Mouse (Mus musculus) heart, embryonic 12.5 days (tissue): Measurements from ENCODE around the gene Dusp10. TPM values are rescaled to one million over a fixed set of nuclear protein-coding genes. Genes with fewer than 3 reads are reported as not detected.

Experiments used
- ATAC-seq: fragments of 200-750 bp; cut with Nextera tagmentation; 2 replicates; pipeline ENCODE4 v1.8.0; 2017; ENCODE audit warnings: moderate TSS enrichment, moderate library complexity; ENCODE audit not compliant: insufficient number of reproducible peaks, low FRiP score
- H3K27ac ChIP-seq: fragments of 300-500 bp; sonication (generic); 2 replicates; pipeline ENCODE4 v1.5.1; 2016; ENCODE audit warnings: mild to moderate bottlenecking, moderate library complexity; ENCODE audit not compliant: poor library complexity, severe bottlenecking
- H3K27me3 ChIP-seq: fragments of 300-500 bp; sonication (generic); replicated peaks from 2 replicates; pipeline ENCODE4 v1.6.1; 2016; ENCODE audit warnings: mild to moderate bottlenecking, moderate library complexity
- H3K36me3 ChIP-seq: fragments of 300-500 bp; sonication (generic); 2 replicates; pipeline ENCODE4 v1.6.1; 2016; ENCODE audit warnings: mild to moderate bottlenecking, moderate library complexity
- H3K4me1 ChIP-seq: fragments of 300-500 bp; sonication (generic); replicated peaks from 2 replicates; pipeline ENCODE4 v1.6.1; 2016; ENCODE audit warnings: mild to moderate bottlenecking
- H3K4me2 ChIP-seq: fragments of 300-500 bp; sonication (generic); 2 replicates; pipeline ENCODE4 v1.6.1; 2016; ENCODE audit warnings: mild to moderate bottlenecking, moderate library complexity
- H3K4me3 ChIP-seq: fragments of 300-500 bp; sonication (generic); 2 replicates; pipeline ENCODE4 v1.5.1; 2016; ENCODE audit warnings: mild to moderate bottlenecking
- H3K9ac ChIP-seq: fragments of 300-500 bp; sonication (generic); 2 replicates; pipeline ENCODE4 v1.6.1; 2016; ENCODE audit warnings: mild to moderate bottlenecking, moderate library complexity
- H3K9me3 ChIP-seq: fragments of 300-500 bp; sonication (generic); replicated peaks from 2 replicates; pipeline ENCODE4 v1.6.1; 2016; ENCODE audit warnings: mild to moderate bottlenecking, moderate library complexity
- WGBS: fragments of 180-500 bp; shearing (Covaris S2); methylation state at CpG from one replicate; pipeline ENCODE4 v1.1.7; 2016; 5-methylcytosine and 5-hydroxymethylcytosine counted together
- polyA plus RNA-seq: library from polyadenylated mRNA; unstranded; fragments of >200 nt; fragmentation: Nextera tagmentation; extraction: Ambion mirVana; gene quantifications from 2 replicates; pipeline ENCODE4 v1.2.1, GENCODE M21; 2016

Dusp10 gene
- 13.0 and 14.9 TPM in 2 replicates for polyA plus RNA-seq

DNA sequence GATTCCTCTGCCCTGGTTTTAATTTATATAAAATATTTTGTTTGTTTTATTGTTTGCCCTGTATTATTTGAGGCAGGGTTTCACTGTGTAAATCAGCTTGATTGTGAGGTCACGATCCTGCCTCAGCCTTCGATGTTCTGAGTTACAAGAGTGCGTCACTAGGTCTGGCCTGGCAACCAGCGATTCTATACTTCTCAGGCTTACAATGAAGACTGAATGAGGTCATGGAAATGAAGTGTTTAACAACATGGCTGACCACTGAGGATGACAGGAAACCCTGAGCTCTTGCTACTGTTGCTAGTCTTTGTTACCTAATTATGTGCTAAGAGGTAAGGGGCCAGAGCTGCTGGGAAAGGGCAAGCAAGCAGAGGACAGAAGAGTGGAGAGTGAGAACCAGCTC is at the start of gene Dusp10:
Dusp10 (plus strand) TSS at position 197 of the 400 bp plus-strand sequence.
- Histone ChIP-seq H3K9ac (no peak within 1 kb of the TSS), H3K9me3 (no peaks in the 10 kb centered on the region), H3K4me2 (no peak within 1 kb of the TSS), H3K4me3 (no peak within 1 kb of the TSS), H3K4me1 (no peaks in the 10 kb centered on the region), H3K27ac (no peak within 1 kb of the TSS), H3K27me3 (no peaks in the 10 kb centered on the region), H3K36me3 (no peaks in the 10 kb centered on the region)
- WGBS, result 92% methylated on average over 4 of the region's 4 CpGs
- ATAC-seq, result no peak

DNA sequence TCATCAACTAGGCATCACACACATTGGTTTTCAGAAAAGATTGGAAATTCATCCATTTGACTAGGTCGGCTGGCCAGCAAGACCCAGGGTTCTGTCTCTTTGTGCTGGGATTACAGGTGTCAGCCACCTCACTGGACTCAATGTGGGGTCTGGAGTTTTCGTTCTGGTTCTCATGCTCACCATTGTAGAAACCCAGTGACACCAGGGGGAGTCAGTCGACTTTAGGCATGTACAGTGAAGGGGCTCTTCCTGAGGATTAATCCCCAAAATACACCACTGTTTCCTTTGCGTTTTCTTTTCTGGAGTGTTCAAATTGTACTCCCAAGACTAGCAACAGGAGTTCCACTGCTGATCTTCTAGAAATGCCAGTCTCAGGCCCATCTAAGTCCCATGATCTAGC is 47.8 kb upstream of the Dusp10 start:
- no peaks in the 10 kb centered on the region for H3K9me3 ChIP-seq
- H3K4me3 ChIP-seq, result no peak overlapping the region
- WGBS, result 71% methylated on average over 4 of the region's 4 CpGs

DNA sequence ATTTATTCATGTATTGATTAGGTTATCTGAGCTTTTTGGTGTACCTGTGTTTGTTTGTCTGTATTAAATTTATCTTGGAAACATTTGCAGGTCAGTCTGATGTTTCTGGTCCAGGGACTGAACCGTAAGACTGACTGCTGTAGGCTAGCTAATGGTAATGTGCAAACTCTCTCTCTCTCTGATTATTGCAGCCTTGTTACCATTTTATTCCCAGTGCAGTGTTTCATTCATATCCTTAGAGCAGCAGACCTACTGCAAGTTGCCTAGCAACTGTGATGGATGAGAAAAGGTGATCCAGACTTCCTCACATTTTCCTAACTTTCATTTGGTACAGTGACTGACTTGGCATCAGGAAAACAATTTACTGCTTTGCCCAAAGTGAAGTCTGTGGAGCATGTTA is 43.8 kb upstream of the Dusp10 start:
- 82% methylated on average over 1 of the region's 1 CpGs for WGBS
- no peak for ATAC-seq
- no peak overlapping the region for H3K27ac ChIP-seq

More for the DNA sequence above, 47.8 kb upstream of the Dusp10 start:
- no peaks in the 10 kb centered on the region for H3K36me3 ChIP-seq
- ATAC-seq, result no peak
- no peaks in the 10 kb centered on the region for H3K27me3 ChIP-seq
- H3K9ac ChIP-seq, result no peak overlapping the region
- no peaks in the 10 kb centered on the region for H3K4me1 ChIP-seq
- no peak overlapping the region for H3K27ac ChIP-seq
- no peak overlapping the region for H3K4me2 ChIP-seq

DNA sequence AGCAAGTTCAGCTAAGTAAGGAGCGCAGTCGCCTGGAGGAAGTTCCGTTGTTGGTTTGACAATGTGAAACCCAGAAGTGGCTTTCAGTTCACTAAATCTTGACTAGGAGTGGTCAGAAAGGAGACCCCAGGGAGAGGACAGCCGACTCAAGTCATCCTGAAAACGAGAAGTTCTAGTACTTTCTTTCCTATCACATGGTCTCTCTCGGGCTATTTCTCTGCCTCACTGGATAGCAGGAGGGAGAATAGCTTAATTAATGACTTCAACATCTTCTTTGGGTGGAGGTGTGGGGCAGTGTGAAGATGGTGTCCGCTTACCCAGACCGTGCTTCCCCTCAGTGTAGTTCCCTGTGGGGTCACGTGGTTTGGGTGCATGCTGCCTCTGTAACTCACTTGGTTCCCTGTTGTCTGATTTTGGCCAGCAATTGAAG is 33.3 kb upstream of the Dusp10 start:
- Histone ChIP-seq H3K36me3 (no peaks in the 10 kb centered on the region), H3K4me3 (no peak overlapping the region), H3K9ac (no peak overlapping the region), H3K27ac (no peak overlapping the region), H3K27me3 (no peaks in the 10 kb centered on the region), H3K4me1 (0 out of 2 replicates have a peak, but pooled peaks cover 3% of the 10 kb centered on the region), H3K9me3 (no peaks in the 10 kb centered on the region), H3K4me2 (no peak overlapping the region)
- WGBS, result 89% methylated on average over 9 of the region's 9 CpGs
- no peak for ATAC-seq

More for the DNA sequence above, 43.8 kb upstream of the Dusp10 start:
- Histone ChIP-seq H3K36me3 (no peaks in the 10 kb centered on the region), H3K4me1 (no peaks in the 10 kb centered on the region), H3K9ac (no peak overlapping the region), H3K9me3 (no peaks in the 10 kb centered on the region), H3K27me3 (no peaks in the 10 kb centered on the region), H3K4me3 (no peak overlapping the region), H3K4me2 (no peak overlapping the region)

DNA sequence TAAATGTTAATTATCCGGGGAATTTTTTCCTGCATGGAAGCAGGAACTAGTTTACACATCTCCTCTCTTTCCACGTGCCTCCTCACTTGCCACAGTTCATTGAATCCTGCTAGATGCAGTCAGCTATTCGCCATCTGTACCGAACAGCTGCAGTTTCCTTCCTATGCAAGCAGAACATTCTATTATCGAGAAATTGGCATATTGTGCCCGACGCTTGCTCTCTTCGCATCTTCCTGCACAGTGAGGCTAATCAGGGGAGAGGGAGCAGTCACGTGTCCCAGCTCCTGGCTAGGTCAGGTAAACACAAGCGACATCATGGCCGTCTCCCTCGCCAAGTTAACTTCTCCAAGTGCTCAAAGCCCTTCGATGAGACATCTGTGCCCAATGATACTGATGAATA is 31.0 kb upstream of the Dusp10 start:
- WGBS, result 72% methylated on average over 13 of the region's 13 CpGs
- Histone ChIP-seq H3K4me3 (no peak overlapping the region), H3K9me3 (no peaks in the 10 kb centered on the region), H3K4me2 (no peak overlapping the region), H3K4me1 (0 out of 2 replicates have a peak, but pooled peaks cover 3% of the 10 kb centered on the region), H3K36me3 (no peaks in the 10 kb centered on the region), H3K27ac (no peak overlapping the region), H3K27me3 (no peaks in the 10 kb centered on the region), H3K9ac (no peak overlapping the region)
- no peak for ATAC-seq

DNA sequence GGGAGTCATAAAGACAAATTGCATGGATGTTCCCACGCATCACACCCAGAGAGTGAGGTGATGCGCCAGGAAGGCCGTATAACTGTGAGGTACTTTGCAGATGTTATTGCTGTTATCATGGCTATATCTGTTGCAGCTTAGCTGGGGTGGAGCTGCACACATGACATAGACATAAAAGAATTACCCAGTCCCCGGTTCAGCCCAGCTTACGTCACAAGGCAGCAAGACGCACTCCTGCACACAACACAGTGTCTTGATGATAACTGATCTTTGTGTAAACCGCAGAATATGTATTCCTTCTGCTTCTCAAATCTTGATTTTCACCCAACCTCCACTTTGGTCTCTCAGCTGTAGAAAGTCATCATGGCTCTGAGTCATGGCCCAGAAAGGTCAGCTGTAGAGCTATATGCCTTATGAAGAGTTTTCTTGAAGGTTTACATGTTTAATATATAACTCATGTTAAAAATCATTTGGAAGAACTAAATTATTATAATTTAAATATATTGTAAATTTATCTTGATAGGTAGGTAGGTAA is 25.3 kb upstream of the Dusp10 start:
- 0 out of 2 replicates have a peak, but pooled peaks cover 3% of the 10 kb centered on the region for H3K4me1 ChIP-seq
- ATAC-seq, result no peak
- no peak overlapping the region for H3K4me2 ChIP-seq
- 89% methylated on average over 7 of the region's 7 CpGs for WGBS
- no peaks in the 10 kb centered on the region for H3K36me3 ChIP-seq
- H3K4me3 ChIP-seq, result no peak overlapping the region
- no peaks in the 10 kb centered on the region for H3K27me3 ChIP-seq
- no peaks in the 10 kb centered on the region for H3K9me3 ChIP-seq
- no peak overlapping the region for H3K27ac ChIP-seq
- H3K9ac ChIP-seq, result no peak overlapping the region

DNA sequence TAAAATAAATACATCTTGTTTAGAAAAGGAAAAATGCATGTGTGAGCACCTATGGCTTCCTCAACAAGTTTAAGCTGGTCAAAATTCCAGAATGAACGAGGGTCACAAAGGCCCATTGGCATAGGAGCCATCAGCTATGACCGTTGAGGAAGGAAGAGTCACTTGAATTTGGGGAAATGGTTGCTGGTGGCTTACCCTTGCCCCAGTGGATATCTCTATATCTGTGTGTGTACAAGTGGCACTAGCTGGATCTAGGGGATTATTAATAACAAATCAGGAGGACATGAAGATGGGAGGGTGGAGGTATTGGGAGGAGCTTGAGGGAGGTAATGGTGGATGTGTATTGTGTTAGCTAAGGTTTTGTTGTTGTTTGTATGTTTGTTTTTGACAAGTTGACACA is 21.2 kb upstream of the Dusp10 start:
- no peak for ATAC-seq
- H3K4me2 ChIP-seq, result no peak overlapping the region

DNA sequence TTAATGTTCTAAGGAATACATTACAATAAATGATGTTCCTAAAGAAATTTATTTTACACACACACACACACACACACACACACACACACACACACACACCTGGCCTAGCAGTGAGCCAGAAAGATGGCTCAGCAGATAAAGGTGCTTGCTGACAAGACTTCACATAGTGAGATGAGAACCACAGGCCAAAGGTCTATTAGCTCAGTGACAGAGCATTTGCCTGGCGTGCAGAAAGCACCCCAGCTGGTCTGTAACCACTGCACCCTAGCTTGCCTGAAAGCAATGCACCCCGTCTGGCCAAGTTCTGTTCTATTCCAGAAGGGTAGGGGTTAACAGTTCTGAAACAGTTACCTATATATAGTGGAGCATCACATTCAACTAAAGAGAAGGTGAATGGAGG is 15.9 kb upstream of the Dusp10 start:
- Histone ChIP-seq H3K9me3 (no peaks in the 10 kb centered on the region), H3K27me3 (no peaks in the 10 kb centered on the region), H3K4me3 (no peak overlapping the region), H3K36me3 (no peaks in the 10 kb centered on the region), H3K4me2 (no peak overlapping the region), H3K9ac (no peak overlapping the region), H3K27ac (no peak overlapping the region), H3K4me1 (no peaks in the 10 kb centered on the region)
- ATAC-seq, result no peak
- WGBS, result 67% methylated on average over 2 of the region's 2 CpGs

More for the DNA sequence above, 21.2 kb upstream of the Dusp10 start:
- H3K36me3 ChIP-seq, result no peaks in the 10 kb centered on the region
- no peaks in the 10 kb centered on the region for H3K4me1 ChIP-seq
- H3K9me3 ChIP-seq, result no peaks in the 10 kb centered on the region
- 81% methylated on average over 2 of the region's 2 CpGs for WGBS
- no peak overlapping the region for H3K4me3 ChIP-seq
- H3K9ac ChIP-seq, result no peak overlapping the region
- H3K27ac ChIP-seq, result no peak overlapping the region
- H3K27me3 ChIP-seq, result no peaks in the 10 kb centered on the region

DNA sequence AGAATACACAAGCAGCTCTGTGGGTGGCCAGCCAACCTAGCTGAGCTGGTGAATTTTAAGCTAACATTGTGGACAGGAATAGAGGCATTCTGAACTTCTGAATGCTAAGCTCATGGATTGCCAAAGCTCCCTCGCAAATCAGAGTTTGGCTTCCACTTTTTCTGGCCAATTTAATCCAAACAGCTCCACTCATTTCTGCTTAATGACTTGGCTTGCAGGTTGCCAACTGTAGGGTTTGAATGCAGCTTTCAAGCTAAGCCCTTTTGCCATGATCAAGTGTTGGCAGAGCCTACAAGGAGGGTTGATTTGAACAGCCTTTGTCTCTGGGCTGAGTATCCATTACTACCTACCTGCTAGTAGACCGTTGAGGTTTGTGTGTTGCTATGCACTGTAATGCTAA is 10.6 kb upstream of the Dusp10 start:
- Histone ChIP-seq H3K27me3 (no peaks in the 10 kb centered on the region), H3K9me3 (no peaks in the 10 kb centered on the region), H3K4me1 (no peaks in the 10 kb centered on the region), H3K27ac (no peak overlapping the region), H3K4me3 (no peak overlapping the region), H3K4me2 (no peak overlapping the region), H3K9ac (no peak overlapping the region), H3K36me3 (no peaks in the 10 kb centered on the region)
- no peak for ATAC-seq
- 83% methylated on average over 2 of the region's 2 CpGs for WGBS

DNA sequence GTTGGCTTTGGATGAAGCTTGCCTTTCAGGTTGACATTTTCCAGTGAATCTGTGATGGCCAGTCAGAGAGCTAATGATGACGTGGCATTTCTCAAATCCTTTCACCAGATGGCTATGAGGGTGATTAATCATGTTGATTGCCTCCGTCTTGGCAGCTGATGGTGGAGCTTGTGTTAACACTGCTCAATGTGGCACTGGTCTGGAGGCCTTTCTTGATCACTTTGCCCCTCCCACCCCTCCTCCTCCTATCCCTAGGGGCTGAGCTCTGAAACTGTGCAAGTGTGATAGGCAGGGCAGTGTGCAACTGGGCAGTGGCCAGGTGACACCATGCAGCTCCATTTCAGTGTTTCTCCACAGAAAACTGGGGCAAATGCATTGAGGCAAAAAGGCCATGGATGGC is 8.8 kb upstream of the Dusp10 start:
- 49% methylated on average over 2 of the region's 2 CpGs for WGBS
- no peak overlapping the region for H3K4me2 ChIP-seq
- H3K9ac ChIP-seq, result no peak overlapping the region
- H3K27me3 ChIP-seq, result no peaks in the 10 kb centered on the region
- no peaks in the 10 kb centered on the region for H3K9me3 ChIP-seq
- H3K4me1 ChIP-seq, result no peaks in the 10 kb centered on the region
- H3K4me3 ChIP-seq, result no peak overlapping the region
- no peaks in the 10 kb centered on the region for H3K36me3 ChIP-seq
- ATAC-seq, result no peak
- no peak overlapping the region for H3K27ac ChIP-seq

DNA sequence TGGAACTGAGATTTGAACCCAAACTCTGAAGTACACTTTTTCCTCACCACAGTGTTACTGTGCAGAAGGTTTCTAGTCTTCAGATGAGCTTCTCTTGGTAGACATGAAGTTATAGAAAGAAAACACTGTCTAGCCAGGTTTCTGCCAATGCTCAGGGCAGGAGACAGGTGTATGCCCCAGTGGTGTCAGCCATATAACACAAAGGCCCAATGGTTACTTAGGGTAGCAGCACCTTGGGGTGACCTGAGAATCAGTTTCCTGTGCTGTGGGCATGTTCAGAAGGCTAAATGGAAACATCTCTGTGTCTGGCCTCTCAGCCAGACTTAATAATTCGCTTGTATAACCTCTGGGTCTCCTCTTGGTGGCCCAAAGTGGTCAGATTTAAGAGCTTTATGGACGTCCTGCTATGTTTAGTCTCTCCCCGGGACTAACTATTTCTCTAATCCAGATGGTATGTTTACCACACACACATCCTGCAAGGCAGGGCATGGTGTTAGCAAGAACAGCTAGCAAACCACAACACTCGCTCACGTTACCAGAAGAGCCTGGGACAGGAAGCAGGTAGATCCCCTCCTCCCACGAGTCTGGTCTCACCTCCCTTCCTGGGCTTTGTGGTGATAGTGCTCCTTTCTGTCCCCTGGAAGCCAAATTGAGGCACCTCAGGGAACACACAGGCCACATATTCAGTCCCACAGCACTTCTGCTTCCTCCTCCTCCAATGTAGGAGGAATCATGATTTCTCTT is 7.6 kb upstream of the Dusp10 start:
- Histone ChIP-seq H3K27me3 (no peaks in the 10 kb centered on the region), H3K4me2 (no peak overlapping the region), H3K9me3 (no peaks in the 10 kb centered on the region), H3K4me3 (no peak overlapping the region), H3K27ac (no peak overlapping the region), H3K36me3 (no peaks in the 10 kb centered on the region), H3K9ac (no peak overlapping the region), H3K4me1 (no peaks in the 10 kb centered on the region)
- WGBS, result 73% methylated on average over 6 of the region's 6 CpGs
- ATAC-seq, result no peak

DNA sequence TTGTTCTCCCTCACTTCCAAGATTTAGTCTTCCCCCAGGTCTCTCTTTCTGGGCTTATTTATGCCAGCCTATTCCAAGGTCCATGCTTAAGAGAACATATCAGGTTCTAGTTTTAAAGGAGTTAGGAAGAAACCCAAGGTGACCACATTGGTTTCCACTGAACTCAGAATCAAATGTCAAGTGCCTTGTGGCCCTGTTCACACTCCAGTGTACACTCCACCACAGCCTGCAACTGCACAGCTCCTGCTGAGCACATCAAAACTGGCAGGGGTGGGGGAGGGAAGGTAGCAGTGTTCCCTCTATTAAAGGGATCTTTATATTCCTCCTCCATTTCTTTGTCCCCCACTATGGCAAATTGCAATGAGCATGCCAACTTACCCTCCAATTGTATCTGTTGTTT is 7.0 kb upstream of the Dusp10 start:
- Histone ChIP-seq H3K9ac (no peak overlapping the region), H3K27me3 (no peaks in the 10 kb centered on the region), H3K4me3 (no peak overlapping the region), H3K27ac (no peak overlapping the region), H3K36me3 (no peaks in the 10 kb centered on the region), H3K9me3 (no peaks in the 10 kb centered on the region), H3K4me2 (no peak overlapping the region), H3K4me1 (no peaks in the 10 kb centered on the region)
- ATAC-seq, result no peak
